Mouse (Mus musculus) spleen, postnatal 36 days (tissue): ENCODE results near the gene Tspyl4.
A peak's percentile ranks its signal among the peaks of the same experiment; 100 is the strongest.
"Not testable (repeated sequence)": the region's sequence is repeated elsewhere in the genome, so short reads cannot be mapped to it uniquely, and the experiment has no call there.

Experiments used
- DNase-seq, 2 experiments: peaks; one replicate each; pipeline ENCODE4 v3.0.0; 2022; ENCODE audit warnings: low spot score in 2 of 2, mixed read lengths in 1 of 2

Tspyl4 gene

DNA sequence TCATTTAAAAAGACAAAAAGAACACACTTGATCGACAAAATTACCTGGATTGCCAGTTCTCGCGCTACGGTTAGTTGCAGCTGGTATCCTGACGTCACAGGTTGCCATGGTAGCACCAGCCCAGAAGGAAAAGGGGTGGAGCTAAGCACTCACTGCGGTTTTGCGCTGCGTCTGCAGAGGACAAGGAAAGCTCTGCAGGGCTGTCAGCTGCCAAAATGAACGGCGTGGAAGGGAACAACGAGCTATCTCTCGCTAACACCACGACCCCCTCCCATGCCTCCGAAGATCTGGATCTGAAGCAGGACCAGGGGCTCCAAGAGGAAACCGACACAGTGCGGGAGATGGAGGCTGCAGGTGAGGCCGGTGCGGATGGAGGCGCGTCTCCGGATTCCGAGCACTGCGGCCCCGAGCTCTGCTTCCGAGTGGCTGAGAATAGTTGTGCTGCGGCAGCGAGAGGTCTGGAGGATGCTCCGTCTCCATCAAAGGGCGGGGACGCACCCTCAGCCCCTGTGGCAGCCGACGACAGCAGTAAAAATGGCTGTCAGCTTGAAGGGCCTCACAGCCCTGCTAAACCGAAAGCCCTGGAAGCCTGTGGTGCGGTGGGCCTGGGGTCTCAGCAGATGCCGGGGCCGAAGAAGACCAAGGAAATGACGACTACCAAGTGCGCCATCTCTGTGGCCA is at the start of gene Tspyl4:
TSS of gene Tspyl4 (plus strand) at position 144 of the 681 bp plus-strand sequence.
- peak; percentile 91 to 92 for DNase-seq

DNA sequence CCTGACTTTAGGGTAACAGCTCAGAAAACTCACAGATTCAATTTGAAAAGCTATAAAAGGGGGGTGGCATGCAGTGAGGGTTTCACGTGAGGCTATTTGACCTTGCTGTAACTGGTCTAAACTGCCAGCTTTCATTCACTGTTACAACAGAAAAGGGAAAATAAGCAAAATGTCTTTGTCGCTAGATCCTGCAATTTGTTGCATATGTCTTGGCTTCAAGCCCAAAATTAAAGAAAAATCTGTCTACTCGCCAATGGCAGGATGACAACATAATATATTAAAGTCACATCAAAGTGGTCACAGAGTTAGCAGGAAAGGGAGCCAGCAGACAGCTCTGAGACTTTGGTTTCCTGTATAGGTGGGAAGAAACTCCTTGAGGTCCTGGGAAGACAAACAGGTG is 49.5 kb upstream of the Tspyl4 start:
- DNase-seq, result no peak

DNA sequence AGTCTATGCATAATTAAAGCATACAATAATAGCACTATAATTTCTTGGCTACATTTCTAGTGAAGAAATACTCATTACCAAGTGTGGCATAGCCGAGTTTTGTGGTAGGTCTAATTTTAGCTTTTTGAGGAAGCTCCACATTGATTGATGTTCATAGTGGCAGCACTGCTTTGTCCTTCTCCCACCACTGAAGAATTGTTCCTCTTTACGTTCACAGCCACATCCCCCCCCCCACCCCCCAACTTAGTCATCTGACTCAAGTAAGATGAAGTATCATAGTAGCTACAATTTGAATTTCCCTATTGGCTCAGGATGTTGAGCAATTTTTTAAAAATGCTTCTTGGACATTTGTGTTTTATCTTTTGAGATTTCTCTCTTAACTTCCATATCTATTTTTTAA is 47.6 kb upstream of the Tspyl4 start:
- no peak for DNase-seq

DNA sequence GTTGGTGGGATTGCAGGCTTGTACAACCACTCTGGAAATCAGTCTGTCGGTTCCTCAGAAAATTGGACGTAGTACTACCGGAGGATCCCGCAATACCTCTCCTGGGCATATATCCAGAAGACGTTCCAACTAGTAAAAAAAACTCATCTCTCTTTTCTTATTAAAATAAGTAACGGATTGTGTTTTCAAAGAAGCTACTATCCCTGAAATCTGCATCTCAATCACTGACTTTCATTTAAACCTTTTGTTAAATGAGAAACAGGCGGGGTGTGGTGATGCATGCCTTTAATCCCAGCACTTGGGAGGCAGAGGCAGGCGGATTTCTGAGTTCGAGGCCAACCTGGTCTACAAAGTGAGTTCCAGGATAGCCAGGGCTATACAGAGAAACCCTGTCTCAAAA is 44.4 kb upstream of the Tspyl4 start:
- DNase-seq, result not testable (repeated sequence)

DNA sequence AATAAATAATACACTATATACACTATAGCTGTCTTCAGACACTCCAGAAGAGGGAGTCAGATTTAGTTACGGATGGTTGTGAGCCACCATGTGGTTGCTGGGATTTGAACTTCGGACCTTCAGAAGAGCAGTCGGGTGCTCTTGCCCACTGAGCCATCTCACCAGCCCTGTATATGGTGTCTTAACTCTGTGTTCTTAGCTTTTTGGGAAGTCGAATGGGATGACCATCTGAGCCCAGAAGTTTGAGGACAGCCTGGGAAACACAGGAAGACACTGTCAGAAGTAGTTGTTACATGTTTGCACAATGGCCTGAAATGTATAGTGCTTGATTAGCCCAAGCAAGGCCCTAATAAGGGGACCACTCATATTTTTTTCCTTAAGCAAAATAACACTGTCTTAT is 32.1 kb upstream of the Tspyl4 start:
- no peak for DNase-seq

DNA sequence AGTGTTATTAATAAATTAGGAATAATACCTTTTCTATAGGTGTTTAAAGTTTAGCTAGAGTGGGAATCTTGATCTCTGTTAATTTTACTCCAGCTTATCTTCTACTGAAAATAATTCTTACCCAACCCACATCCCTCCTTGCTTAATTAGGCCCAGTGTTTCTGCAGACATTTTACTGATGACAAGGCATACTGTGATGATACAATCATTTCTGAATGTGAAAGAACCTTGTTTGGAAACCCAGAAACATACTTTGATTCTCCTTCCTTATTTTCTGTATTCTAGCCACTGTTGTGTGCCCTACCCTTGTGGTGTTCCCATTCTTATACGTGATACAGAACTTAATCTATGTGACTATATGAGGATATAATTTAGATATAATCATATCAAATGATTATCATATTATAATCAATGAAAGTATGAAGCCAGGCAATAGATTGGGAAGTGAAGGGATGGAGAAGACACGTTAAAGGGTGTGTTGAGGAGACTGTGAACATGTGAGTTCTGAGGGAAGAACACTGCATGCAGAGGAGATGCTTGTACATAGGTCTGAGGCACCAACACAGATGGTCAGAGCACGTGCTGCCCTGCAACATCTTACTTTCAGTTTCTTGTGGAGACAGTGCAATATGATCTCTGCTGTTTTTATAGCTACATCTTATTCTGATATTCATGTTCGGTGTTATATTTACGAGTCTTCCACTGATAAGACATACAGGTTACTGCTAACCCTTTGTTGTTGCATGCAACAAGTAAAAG is 29.8 kb upstream of the Tspyl4 start:
- no peak for DNase-seq

DNA sequence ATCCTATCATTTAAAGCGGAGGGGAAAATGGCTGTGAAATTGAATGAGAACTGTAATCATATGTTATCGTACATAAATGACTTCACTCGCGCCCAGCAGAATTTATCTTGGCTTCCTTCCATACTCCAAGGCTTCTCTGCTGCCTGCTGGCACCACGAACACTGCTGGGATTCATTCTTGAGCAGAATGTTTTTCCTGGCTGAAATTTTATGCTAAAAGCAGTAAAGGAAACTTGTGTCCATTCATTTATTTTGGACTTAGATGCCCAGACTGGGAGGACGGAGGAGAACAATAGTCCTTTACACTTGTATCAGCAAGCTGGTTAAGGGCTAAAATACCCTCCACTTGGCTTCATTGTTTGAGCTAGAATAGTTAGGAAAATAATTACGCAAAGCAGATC is 25.6 kb upstream of the Tspyl4 start:
- DNase-seq, result no peak

DNA sequence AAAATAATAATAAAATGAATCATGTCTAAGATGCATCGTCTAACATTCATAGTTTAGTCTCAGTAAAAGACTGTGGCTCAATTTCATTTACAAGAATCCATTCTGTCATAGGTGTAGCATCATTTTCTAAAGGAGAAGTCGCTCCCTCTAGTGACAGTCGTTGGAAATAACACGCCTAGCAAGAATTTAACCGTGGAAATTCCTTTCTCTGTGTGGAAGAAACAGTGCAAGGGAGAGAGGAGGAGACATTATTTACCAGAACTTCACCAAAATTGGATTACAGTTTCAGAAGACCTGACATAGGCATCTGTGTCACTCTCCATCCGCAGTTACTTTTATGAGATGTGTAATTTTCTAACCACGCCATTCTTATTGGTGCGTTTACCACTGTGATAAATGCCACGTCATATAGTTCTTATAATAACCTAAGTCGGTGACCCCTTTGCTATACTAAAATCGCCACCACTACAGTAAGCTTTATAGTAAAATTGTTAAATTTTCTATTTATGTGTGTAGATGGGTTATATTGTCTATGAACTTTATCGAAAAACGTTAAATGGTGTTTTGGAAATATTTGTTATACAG is 16.6 kb upstream of the Tspyl4 start:
- DNase-seq, result peak in 1 of 2 experiments; percentile 35

DNA sequence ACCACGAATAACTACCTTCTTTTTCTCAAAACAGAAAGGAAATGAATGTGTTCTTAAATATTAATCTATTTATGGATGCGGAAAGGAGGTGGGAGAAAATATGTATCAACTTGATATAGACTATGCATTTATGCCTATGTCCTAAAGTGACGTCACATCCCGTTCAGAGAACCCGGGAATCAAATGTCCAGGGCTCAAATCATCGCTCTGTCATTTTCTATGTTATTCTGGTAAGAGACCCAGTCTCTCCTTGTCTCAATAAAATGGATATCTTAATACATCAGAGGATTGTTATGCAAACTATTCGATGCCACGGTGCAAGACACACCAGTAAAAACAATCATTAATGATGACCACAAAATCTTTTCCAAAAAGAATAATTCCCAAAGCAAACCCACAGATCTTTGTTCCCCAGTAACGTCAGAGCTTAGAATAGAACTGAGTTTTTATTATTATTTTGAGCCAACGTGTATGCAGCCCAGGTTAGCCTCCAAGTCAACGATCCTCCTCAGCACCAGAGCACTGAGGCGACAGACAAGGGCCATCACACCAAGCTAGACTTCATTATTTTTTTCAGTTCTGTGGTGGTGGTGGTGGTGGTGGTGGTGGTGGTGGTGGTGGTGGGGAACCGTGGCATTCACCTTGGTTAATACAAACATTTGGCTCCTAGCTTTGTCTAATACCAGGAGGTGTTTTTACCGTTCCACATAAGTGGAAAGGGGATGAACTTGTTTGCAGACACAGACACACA is 15.9 kb upstream of the Tspyl4 start:
- DNase-seq, result no peak

DNA sequence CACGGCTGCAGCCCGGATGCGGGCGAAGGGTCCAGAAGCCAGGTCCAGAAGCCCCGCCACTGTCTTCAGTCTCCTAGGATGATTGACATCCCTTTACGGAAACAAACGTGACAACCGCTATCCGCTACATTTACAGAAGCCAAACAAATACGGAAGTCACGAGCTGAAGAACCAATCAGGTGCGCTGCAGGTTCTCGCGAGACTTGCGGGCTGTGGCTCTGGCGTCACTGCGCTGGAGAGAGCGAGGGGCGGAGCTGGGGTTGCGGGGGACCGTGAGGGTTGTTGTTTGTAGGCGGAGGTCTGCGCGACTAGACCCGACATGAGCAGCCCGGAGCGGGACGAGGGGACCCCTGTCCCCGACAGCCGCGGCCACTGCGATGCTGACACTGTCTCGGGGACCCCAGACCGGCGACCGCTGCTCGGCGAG is 15.3 kb upstream of the Tspyl4 start, which contains the start of gene Tspyl1:
TSS of gene Tspyl1 (plus strand) at position 229 of the 427 bp plus-strand sequence.
- peak; percentile 97 to 99 for DNase-seq

DNA sequence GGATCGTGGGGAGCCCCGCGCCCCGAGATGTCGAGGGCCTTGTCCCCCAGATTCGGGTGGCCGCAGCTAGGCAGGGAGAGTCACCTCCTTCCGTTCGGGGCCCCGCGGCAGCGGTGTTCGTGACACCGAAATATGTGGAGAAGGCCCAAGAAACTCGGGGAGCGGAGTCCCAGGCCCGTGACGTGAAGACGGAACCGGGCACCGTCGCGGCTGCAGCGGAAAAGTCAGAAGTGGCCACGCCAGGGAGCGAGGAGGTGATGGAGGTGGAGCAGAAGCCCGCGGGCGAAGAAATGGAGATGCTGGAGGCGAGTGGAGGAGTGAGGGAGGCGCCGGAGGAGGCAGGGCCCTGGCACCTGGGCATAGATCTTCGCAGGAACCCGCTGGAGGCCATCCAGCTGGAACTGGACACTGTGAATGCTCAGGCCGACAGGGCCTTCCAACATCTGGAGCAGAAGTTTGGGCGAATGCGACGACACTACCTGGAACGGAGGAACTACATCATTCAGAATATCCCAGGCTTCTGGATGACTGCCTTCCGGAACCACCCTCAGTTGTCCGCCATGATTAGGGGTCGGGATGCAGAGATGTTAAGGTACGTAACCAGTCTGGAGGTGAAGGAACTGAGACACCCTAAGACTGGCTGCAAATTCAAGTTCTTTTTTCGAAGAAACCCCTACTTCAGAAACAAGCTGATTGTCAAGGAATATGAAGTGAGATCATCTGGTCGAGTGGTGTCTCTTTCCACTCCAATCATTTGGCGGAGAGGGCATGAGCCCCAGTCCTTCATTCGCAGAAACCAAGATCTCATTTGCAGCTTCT is 14.6 kb upstream of the Tspyl4 start:
- DNase-seq, result peak; percentile 35 to 39

DNA sequence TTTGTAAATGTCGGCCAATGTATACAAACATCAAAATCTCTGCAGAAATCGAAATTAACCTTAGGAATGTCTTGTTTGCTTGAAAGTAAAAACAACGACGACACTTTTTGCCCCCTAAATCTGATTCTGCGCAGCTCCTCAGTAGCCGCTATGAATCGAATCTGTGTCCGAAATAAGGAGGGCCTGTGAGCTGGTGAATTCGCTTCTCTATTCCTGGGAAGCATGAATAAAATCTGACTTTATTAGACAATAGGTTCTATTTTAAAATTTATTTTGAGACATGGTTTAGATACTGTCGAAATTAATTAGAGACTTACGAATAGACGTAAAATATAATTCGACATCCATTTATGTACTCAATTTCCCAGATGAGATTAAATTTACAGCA is 337 bp upstream of the Tspyl4 start:
- no peak for DNase-seq

DNA sequence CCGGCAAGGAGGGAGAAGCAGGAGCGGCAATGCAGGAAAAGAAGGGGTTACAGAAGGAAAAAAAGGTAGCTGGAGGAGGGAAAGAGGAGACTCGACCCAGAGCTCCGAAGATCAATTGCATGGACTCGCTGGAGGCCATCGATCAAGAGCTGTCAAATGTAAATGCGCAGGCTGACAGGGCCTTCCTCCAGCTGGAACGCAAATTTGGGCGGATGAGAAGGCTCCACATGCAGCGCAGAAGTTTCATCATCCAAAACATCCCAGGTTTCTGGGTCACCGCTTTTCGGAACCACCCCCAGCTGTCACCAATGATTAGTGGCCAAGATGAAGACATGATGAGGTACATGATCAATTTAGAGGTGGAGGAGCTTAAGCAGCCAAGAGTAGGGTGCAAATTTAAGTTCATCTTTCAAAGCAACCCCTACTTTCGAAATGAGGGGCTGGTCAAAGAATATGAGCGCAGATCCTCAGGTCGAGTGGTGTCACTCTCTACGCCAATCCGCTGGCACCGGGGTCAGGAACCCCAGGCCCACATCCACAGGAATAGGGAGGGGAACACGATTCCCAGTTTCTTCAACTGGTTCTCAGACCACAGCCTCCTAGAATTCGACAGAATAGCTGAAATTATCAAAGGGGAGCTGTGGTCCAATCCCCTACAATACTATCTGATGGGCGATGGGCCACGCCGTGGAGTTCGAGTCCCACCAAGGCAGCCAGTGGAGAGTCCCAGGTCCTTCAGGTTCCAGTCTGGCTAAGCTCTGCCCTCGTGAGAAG is 925 bp downstream of the Tspyl4 start:
- no peak for DNase-seq

DNA sequence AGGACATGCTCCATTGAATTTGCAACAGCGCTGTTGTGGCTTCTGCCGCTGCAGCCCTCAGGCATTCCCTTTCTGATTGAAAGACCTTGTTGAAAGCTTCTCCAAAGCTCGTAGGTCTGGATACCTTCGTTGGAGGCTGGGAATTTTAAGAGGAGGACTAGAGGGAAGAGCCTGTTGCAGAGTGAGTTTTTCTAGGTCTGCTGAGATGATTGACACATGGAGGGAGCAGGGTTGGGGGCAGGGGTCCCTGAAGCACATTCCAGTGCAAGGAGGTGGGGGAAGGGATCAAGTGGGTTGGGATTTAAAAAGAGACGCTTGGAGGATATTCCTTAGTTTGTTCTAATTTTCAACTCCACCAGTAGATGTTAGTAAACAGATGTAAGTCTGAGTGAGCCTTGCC is 3.1 kb downstream of the Tspyl4 start:
- DNase-seq, result no peak

DNA sequence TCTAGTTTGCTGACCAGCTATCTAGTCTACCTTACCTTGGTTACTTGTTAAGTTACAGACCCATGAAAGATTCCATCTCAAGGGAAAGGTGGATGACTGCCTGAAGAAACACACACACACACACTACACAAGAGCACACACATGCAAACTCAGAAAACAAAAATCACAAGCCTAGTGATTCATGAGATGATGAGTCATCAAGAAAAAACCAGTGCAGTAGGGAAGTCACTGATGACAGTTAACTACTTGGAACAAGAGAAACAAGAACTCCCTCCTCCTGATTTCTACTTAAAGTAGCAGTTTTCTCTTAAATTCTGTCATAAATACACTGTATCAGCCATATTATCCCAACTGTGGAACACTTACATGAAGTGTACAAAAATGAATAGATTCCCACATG is 9.8 kb downstream of the Tspyl4 start:
- DNase-seq, result no peak

DNA sequence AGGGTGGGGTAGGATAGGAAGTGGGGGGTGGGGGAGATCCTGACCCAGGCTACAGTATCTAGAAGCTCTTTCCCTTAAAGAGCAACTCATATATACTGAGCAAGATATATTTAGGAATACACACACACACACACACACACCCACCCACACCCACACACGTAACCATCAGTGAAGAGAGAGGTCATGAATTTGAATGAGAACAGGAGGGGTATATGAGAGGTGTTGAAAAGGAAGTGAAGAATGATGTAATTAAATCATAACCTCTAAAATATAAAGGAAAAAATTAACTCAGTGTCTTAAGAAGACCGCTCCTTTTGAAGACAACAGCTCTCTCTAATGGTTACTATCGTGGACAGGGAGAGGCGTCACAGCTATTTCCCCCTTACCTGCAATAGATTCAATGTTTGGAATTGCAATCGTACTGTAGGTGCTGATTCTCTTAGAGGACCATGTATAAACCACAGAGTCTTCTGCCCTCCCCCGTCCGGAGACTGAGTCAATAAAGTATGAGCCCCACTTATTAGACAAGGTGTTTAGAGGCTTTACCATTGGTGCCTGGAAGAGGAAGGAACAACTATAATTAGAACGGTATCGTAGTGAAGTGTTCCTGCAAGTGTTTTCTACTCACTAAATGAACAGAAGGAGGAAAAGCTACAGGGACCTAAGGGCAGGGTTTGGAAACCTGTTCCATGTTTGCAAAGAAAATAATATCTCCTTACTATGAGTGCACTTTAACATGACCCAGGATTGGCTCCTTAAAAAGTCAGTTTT is 12.9 kb downstream of the Tspyl4 start:
- DNase-seq, result no peak

DNA sequence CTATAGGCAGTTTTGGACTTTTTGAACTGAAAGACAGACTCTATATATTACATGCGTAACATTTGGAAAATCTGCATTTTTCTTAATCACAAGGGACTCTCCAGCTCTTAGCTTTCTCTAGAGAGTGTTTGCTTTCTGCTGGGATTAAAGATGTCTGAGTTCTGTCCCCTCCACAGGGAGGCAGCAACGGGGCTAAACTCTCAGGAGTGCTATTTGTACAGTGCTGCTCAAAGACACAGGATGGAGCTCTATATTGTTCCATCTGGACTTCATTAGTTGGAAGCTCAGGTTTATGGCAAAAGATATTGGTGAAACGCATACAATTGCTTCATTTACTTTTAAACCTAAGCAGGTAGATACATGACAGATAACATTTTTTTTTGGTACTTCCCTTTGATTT is 15.3 kb downstream of the Tspyl4 start:
- DNase-seq, result no peak

DNA sequence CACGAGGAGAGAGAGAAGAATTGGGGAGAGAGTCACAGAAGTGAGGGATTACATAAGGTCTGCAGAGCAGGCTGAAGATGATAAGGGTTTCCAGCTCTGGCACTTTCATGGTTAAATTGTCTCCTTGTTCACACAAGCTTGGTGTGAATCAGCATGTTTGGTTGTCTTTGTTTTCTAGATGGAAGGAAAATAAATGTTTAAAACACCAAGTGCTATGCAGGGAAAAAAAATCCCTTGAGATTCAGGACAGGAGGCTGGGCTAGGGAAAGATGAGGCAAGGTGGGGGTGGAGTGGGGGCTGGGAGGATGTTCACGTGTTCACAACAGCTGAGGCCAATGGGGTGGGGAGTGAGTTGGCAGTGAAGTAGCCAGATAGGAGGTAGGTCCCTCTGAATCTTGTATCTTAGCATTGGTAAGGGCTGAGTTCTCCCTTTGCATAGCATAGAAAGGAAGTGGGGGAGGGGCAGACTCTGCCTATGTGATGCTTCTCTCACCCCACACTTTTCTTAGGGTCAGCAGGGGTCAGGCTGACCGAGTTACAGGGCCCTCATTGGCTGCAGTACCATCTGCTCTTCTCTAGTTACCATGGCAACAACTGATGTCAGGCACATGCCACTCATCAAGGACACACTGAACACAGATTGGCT is 19.5 kb downstream of the Tspyl4 start:
- no peak for DNase-seq

DNA sequence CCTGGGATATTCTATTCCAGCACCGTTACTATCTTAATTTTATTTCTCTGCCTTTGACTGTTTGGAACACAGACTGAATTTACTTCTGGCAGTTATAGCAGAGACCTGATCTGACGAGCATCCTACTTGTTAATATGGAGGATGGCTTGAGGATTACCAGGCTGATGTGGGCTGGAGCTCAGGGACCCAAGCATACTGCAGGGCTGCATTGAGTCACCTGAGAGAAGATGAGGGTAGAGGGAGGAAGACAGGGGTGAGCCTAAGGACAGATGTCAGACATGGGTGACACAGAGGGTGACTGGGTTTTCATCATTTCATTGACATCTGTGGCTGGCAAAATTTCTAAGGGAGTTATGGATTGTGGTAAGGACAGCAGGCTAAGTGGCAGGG is 20.0 kb downstream of the Tspyl4 start:
- no peak for DNase-seq
